Mouse (Mus musculus): Measurements from ENCODE around the gene Arvcf.

DNA sequence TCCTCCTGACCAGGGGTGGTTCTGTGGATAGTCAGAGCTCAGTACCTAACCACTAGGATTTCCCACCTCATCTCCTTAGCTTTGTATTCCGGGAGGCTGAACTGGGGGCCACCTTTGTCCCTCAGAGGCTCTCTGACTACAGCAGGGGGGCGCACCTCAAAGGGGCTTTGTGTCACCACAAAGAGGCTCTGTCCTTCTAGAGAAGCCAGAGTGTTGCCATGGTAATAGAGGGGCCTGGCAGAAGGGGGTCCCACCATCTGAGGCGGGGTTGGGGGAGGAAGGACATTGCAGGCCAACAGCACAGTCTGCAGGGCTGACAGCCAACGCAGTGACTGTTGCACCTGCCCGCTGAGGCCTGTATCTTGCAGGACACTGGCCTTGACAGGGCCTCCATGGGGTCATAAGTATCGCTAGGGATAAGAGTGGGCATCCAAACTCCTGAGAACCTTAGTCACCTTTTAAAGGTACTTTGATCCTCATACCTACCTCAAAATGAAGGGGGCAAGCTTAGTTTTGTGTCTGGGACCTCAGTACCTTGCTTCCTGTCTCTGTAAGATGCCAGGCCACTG lies 32.6 kb downstream of the Arvcf start:
- no peak for TF ChIP-seq CTCF (IDR thresholded peaks at IDR 0.05; ENCODE audit: low read depth, low read length)
- no peak for TF ChIP-seq POLR2A (IDR thresholded peaks at IDR 0.05; ENCODE audit: borderline replicate concordance, low read depth, low read length)
